Mouse (Mus musculus) CD4-positive, CD25-positive, alpha-beta regulatory T cell, adult 2 months (primary cell): ENCODE measurements around the gene Stk39.

ENCODE experiments used
- DNase-seq: peaks from one replicate; pipeline ENCODE4 v3.0.0-alpha.2; 2012; ENCODE audit warnings: low read depth, low spot score

Gene Stk39

DNA sequence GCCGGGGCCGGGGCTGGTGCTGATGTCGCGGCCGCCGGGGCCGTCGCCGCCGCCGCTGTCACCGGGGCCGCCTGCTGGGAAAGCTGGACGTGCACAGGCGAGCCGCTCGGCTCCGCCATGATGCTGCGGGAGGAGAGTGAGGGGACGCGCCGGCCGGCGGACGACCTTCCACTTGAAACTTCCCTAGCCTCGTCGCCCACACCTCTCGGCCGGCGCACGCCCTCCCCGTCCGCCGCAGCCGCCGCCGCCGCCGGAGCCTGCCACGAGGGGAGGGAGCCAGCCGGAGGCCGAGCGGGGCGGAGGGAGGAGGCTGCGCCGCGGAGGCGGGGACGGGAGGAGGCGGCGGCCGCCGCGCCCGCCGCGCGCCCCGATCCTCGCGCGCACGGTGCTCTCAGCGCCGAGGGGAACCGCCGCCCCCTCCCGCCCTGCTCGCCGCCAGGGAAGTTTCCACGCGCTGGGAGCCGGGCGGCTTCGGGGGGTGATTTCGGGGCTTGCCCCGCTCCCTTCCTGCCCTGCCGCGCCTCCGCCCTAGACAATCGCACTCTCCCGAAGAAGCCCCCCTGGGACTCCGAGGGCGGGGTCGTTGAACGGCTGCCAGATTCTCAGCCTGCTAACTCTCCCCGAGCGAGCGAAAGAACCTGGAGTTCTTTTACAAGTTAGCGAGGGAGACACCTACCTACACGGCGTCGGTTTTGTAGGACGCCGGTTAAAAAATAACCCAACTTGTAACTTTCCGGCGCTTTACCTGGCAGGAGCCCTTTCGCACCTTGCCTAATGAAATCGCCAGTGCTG lies at the start of gene Stk39:
Gene Stk39 (minus strand): TSS at position 510 of the 792 bp plus-strand sequence.
- DNase-seq = peak; percentile 82

DNA sequence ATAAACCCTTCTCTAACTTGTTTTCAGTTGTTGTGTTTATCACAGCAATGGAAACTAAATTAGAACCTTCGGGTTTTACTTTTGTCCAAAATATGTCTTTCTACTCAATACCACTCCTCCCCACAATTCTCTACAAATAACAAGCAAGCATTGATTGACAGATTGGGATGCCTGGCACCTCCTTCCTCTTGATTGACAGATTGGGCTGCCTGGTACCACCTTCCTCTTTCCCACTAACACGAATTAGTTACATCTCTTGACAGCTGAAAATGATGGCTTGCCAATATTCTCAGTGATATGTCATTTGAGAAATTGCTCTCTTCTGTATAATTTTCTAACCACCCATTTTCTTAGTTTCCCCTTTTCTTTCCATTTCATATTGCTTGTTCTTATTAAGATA lies 43.3 kb upstream of the Stk39 start:
- no peak for DNase-seq

- no peak for DNase-seq
These were observed 31.1 kb upstream of the Stk39 start for GRCm38 (mm10) chr2:68503202-68503601.

DNA sequence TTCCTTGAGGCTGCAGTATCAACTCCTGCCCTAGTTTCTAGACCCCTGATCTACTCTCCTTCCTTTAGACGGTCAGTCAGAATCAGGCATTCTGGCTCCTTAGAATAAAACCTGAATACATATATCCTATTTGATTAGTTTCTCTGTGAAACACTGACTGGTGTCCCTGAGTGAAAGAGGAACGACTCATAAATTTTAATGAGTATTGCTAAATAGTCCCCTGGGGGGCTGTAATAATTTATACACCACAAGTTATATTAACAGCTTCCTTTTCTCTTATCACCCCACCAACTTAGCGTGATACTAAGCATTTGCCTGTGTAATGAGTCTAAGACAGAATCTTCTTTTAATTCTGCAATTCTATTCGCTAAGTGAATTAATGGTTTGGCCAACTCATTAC lies 30.7 kb upstream of the Stk39 start:
- no peak for DNase-seq

- DNase-seq = no peak
These were observed 30.2 kb upstream of the Stk39 start for GRCm38 (mm10) chr2:68502236-68502635.

DNA sequence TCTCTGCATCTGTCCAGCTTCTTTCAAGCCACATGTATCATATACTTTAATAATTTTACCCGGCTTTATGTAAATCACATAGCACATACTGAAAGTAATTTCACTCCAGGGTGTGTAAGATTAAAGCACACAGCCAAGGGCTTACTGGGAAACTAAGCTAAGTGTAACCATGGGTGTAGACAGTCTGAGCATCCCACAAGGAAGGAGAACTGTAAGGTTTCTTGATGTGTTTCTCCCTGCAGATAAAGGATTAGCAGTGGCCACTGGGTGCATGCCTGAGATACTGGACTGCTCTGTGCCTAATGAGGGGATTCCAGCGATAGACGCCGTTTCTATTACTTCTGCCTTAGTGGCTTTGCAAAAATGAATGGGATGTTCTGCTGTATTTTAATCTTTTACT lies 14.2 kb upstream of the Stk39 start:
- DNase-seq = no peak

GRCm38 (mm10) chr2:68485141-68485540 lies 13.1 kb upstream of the Stk39 start:
- peak; percentile 63 for DNase-seq

GRCm38 (mm10) chr2:68482896-68483295 lies 10.8 kb upstream of the Stk39 start:
- DNase-seq = no peak

- DNase-seq = no peak
These were observed 7.8 kb upstream of the Stk39 start for GRCm38 (mm10) chr2:68479823-68480222.

- DNase-seq = no peak
These were observed 853 bp upstream of the Stk39 start for GRCm38 (mm10) chr2:68472921-68473320.

DNA sequence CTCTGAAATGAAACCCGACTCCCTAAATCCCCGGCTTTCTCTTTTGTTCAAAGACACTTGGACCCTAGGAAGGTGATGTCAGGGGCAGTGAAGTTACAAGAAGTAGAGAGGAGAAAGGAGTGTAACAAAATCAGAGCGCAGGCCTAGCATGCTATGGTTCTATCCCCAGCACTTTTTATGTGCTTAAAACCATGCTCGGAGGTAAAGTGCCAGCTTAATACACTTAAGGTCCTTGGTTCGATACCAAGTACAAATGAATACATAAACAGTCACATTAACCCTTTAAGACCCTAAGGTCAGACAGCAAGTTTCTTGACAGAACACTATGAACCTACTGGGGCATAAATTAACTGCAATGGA lies 463 bp upstream of the Stk39 start:
- no peak for DNase-seq

- DNase-seq = peak; percentile 77
These were observed 943 bp downstream of the Stk39 start for GRCm38 (mm10) chr2:68470891-68471758.

DNA sequence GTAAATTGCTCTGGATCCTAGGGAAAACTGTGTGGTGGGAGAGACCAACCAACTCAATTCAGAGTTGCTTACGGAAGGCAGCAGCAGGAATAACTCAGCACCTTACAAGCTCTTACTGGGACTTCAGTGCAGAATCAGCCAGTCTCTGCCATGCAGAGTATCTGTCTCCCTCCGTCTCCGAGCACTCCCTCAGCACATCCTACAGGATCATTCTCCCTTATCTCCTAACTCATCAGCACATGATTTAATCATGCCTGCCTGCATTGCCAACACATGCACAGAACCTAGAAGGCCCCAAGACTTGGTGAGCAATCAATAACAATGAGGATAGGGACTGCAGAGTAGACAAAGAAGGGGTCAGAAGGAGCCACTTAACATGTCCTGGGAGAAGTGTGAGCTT lies 2.6 kb downstream of the Stk39 start:
- DNase-seq = no peak

- peak; percentile 51 for DNase-seq
These were observed 3.4 kb downstream of the Stk39 start for GRCm38 (mm10) chr2:68468698-68469097.

DNA sequence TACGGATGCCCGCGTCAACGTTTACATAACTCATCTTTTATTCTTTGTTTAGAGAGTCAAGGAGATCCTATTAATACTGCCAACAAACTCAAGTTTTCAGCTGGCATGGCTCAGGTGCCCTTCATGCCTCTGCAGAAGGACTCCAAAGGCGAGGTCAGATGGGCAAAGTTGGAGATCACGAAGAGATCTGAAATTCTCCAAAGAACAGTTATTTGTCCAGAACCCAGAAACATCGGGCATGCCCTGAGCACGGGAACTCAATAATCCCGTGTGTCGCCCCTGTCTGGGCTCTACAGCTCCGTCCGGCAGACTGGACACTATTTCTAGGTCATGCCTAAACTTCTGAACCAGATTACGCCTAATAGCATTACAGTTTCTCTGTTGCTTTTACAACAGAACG lies 3.8 kb downstream of the Stk39 start:
- no peak for DNase-seq

GRCm38 (mm10) chr2:68467085-68467978 lies 4.7 kb downstream of the Stk39 start:
- no peak for DNase-seq

- DNase-seq = peak; percentile 79
These were observed 5.7 kb downstream of the Stk39 start for GRCm38 (mm10) chr2:68466124-68467070.

DNA sequence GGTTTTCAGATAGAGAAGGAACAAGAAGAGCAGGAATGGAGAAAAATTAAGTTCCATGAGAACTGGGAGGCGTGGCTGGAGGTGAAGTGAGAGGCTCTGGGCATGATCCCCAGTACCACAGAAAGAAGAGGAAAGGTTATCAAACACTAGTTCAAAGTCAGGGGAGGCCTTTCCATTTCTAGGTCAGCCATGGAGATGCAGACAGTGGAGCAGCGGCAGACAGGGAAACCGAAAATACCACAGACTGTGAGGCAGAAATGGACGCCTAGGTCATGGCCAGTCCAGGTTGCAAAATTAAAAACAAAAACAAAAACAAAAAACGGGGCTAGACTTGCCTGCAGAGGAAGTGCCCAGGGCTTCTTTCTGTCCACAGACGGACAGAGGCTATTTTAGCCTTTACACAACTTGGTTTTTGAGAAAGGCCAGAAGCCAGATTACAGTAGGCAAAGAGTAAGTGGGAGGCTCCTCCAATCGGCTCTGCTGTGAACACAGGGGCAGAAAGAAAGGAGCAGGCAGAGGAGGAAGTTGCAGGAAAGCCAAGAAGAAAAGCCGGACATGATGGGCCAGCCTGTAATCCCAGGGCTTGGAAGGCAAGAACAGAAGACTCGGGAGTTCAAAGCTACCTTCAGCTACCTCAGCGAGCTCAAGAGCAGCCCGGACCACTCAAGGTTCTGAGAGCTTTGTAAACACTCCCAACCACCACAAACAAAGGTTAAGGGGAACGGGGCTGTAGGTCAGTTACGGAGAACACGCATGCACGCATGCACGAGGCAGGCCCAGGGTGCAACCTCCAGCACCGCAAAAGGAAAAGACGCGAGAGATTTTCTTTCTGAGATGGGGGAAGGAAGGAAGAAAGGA lies 6.6 kb downstream of the Stk39 start:
- no peak for DNase-seq

DNA sequence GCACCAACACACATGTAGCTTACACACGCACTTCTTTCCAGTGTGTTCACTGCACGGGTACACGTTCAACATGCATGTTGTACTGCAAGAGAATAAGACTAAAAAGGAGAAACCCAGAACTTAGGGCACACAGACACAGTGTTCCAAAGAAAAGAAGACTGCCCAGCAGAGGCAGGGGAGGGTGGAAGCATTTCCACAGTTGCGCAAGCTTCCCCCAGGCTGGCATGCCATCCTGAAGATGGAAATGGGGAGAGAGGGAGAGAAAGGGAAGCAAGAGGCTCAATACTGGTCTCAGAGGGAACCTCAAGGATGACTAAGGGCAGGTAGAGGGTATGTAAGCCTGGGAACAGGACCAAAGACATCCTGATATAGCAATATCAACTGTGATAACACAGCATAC lies 7.6 kb downstream of the Stk39 start:
- DNase-seq = no peak

DNA sequence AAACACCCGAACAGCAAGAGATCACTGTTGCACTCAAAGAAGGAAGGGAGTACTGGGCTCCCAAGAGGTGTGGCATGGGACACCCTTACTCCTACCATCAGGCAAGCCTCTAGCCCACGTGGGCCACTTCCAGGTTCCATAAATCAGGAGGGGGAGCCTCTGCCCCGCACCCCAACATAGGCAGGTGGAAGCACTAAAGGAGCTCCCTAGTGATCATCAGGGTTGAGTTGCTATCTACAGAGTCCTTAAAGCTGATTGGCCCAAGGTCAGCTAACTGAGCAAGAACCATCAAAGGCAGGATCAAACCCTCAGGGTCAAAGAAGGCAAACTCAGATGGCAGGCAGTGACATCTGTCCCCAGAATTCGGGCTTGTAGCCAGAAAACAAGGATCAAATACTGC lies 8.3 kb downstream of the Stk39 start:
- DNase-seq = no peak
